Mouse (Mus musculus): ENCODE measurements around the gene Ptprn2.
"Not testable (repeated sequence)": the region's sequence is repeated elsewhere in the genome, so short reads cannot be mapped to it uniquely, and the experiment has no call there.

DNA sequence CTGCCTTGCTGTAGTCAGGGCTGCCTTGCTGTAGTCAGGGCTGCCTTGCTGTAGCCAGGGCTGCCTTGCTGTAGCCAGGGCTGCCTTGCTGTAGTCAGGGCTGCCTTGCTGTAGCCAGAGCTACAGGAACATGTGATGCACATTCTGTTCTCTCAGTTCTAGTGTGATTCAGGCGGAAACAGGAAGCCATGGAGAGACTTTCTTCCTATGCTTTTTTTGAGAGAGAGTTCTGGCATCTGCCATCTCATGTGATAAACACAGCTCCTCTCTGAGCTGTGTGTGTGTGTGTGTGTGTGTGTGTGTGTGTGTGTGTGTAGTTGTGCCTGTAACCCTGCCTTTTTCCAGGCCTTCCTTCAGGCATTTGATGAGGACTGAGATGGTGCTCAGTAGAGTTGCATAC lies 92.4 kb downstream of the Ptprn2 start:
- not testable (repeated sequence) for TF ChIP-seq CTCF (IDR thresholded peaks at IDR 0.05; ENCODE audit: low read depth, low read length); POLR2A (IDR thresholded peaks at IDR 0.05; ENCODE audit: insufficient read depth, low read length); EP300 (IDR thresholded peaks at IDR 0.05; ENCODE audit: insufficient read depth, low read depth, low read length)

Measured in ES-Bruce4 (cell line).